Mouse (Mus musculus) intestine, embryonic 15.5 days (tissue): ENCODE results near the gene Zfp281. TPM values are rescaled to one million over a fixed set of nuclear protein-coding genes. Genes with fewer than 3 reads are reported as not detected.

Source experiments
- polyA plus RNA-seq: library from polyadenylated mRNA; unstranded; fragments of >200 nt; fragmentation: Nextera tagmentation; extraction: Ambion mirVana; gene quantifications from 2 replicates; pipeline ENCODE4 v1.2.1, GENCODE M21; 2015

Zfp281 gene
- polyA plus RNA-seq, 1 experiment from 2014 or later: 16.5 TPM

Other genes with a start within 250 kb of the Zfp281 start
- gene Ddx59, start 209.6 kb upstream of the Zfp281 start, polyA plus RNA-seq: 11.6 and 12.3 TPM in 2 replicates
- gene Kif14, start 158.6 kb upstream of the Zfp281 start, polyA plus RNA-seq: 4.0 and 4.6 TPM in 2 replicates